Mouse (Mus musculus) right cerebral cortex, postnatal 10 days (tissue): ENCODE results near the gene Ank3.

Experiments
- DNase-seq, 2 experiments: peaks; one replicate each; pipeline ENCODE4 v3.0.0; 2021; ENCODE audit warnings: low spot score in 2 of 2

Gene Ank3

GRCm38 (mm10) chr10:69620692-69621382 is 222.3 kb downstream of the Ank3 start:
- DNase-seq = peak in 1 of 2 experiments; percentile 40

GRCm38 (mm10) chr10:69627767-69628166 is 229.2 kb downstream of the Ank3 start:
- DNase-seq = no peak

GRCm38 (mm10) chr10:69628743-69629142 is 230.2 kb downstream of the Ank3 start:
- peak in 1 of 2 experiments; percentile 31 for DNase-seq

- DNase-seq = peak in 1 of 2 experiments; percentile 35
Measured at GRCm38 (mm10) chr10:69630802-69631388, 232.3 kb downstream of the Ank3 start.

- peak in 1 of 2 experiments; percentile 51 for DNase-seq
Measured at GRCm38 (mm10) chr10:69632885-69633284, 234.3 kb downstream of the Ank3 start.

- DNase-seq = peak in 1 of 2 experiments; percentile 23
Measured at GRCm38 (mm10) chr10:69634891-69635290, 236.3 kb downstream of the Ank3 start.

- DNase-seq = peak in 1 of 2 experiments; percentile 33
Measured at GRCm38 (mm10) chr10:69635910-69636656, 237.5 kb downstream of the Ank3 start.

- DNase-seq = peak; percentile 20 to 23
Measured at GRCm38 (mm10) chr10:69639138-69639537, 240.6 kb downstream of the Ank3 start.

GRCm38 (mm10) chr10:69640617-69641016 is 242.0 kb downstream of the Ank3 start:
- peak; percentile 18 to 19 for DNase-seq

GRCm38 (mm10) chr10:69643481-69643880 is 244.9 kb downstream of the Ank3 start:
- peak; percentile 18 to 32 for DNase-seq

- peak; percentile 23 to 42 for DNase-seq
Measured at GRCm38 (mm10) chr10:69643986-69644385, 245.4 kb downstream of the Ank3 start.

- peak; percentile 20 to 23 for DNase-seq
Measured at GRCm38 (mm10) chr10:69645311-69645802, 246.8 kb downstream of the Ank3 start.

- peak in 1 of 2 experiments; percentile 17 for DNase-seq
Measured at GRCm38 (mm10) chr10:69645929-69646328, 247.4 kb downstream of the Ank3 start.

- peak in 1 of 2 experiments; percentile 15 for DNase-seq
Measured at GRCm38 (mm10) chr10:69650074-69650473, 251.5 kb downstream of the Ank3 start.

GRCm38 (mm10) chr10:69652660-69653059 is 254.1 kb downstream of the Ank3 start:
- DNase-seq = no peak

GRCm38 (mm10) chr10:69653121-69653677 is 254.6 kb downstream of the Ank3 start:
- no peak for DNase-seq

GRCm38 (mm10) chr10:69654176-69654575 is 255.6 kb downstream of the Ank3 start:
- no peak for DNase-seq

GRCm38 (mm10) chr10:69654866-69655633 is 256.5 kb downstream of the Ank3 start:
- peak; percentile 66 to 72 for DNase-seq

- DNase-seq = peak; percentile 75 to 79
Measured at GRCm38 (mm10) chr10:69656321-69656720, 257.7 kb downstream of the Ank3 start.

- no peak for DNase-seq
Measured at GRCm38 (mm10) chr10:69659818-69660217, 261.2 kb downstream of the Ank3 start.

GRCm38 (mm10) chr10:69662338-69662737 is 263.8 kb downstream of the Ank3 start:
- peak; percentile 87 to 89 for DNase-seq
